Mouse (Mus musculus) olfactory bulb, adult 2 months (tissue): ENCODE results near the gene Hcar1. TPM values are rescaled to one million over a fixed set of nuclear protein-coding genes. Genes with fewer than 3 reads are reported as not detected.

Source experiments
- H3K27ac ChIP-seq: fragments of 200-500 bp; 2 replicates; pipeline ENCODE4 v1.5.1; 2012; ENCODE audit warnings: low read depth, low read length; ENCODE audit not compliant: insufficient read depth
- H3K4me1 ChIP-seq: fragments of 200-500 bp; 2 replicates; pipeline ENCODE4 v1.6.1; 2012; ENCODE audit warnings: low read length; ENCODE audit not compliant: control insufficient read depth, insufficient read depth
- H3K4me3 ChIP-seq: fragments of 200-500 bp; 2 replicates; pipeline ENCODE4 v1.5.1; 2012; ENCODE audit warnings: mild to moderate bottlenecking, low read depth, low read length, moderate library complexity; ENCODE audit not compliant: insufficient read depth
- CTCF ChIP-seq: fragments of 200-500 bp; IDR thresholded peaks from 2 replicates; pipeline ENCODE4 v1.5.1; 2012; ENCODE audit warnings: low read depth, mild to moderate bottlenecking, low read length, moderate library complexity; ENCODE audit not compliant: insufficient read depth
- POLR2A ChIP-seq: fragments of 200-500 bp; IDR thresholded peaks from 2 replicates; pipeline ENCODE4 v1.6.1; 2012; ENCODE audit warnings: mild to moderate bottlenecking, low read depth, low read length, moderate library complexity; ENCODE audit not compliant: insufficient read depth
- WGBS: fragments of 180-500 bp; shearing (Covaris S2); methylation state at CpG from one replicate; pipeline ENCODE4 v1.1.7; 2018; 5-methylcytosine and 5-hydroxymethylcytosine counted together
- polyA plus RNA-seq: library from polyadenylated mRNA; stranded (reverse); fragments of >200 nt; gene quantifications from 2 replicates; pipeline ENCODE4 v1.2.4, GENCODE M21; 2012; ENCODE audit warnings: low replicate concordance; ENCODE audit not compliant: missing spikeins, insufficient read depth, insufficient read length

Hcar1 gene
- polyA plus RNA-seq, 1 experiment, result not detected

DNA sequence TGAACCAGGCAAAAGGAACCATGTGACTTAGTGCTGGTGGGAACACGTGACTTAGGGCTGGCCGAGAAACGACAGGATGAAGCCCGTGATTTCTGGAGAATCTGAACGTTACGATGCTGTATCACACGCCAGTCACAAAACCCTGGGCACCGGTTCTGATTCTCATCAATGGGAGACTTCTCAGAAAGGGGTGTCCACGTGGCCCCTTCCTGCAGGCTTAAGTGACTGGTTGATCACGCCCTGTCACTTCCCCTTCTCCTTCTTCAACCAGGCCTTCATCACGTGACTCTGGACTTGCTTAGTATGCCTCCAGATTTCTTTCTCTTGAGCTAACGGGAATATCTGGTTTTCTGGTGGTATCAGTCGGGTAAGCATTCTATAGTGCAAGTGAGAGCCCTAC, 17.5 kb upstream of the Hcar1 start:
- H3K4me3 ChIP-seq, result no peak overlapping the region
- no peak for TF ChIP-seq CTCF
- TF ChIP-seq POLR2A, result no peak
- no peak overlapping the region for H3K27ac ChIP-seq
- H3K4me1 ChIP-seq, result peaks cover 8% of the 10 kb centered on the region; the same call in 1 of the 2 replicates
- WGBS, result 61% methylated on average over 13 of the region's 13 CpGs

DNA sequence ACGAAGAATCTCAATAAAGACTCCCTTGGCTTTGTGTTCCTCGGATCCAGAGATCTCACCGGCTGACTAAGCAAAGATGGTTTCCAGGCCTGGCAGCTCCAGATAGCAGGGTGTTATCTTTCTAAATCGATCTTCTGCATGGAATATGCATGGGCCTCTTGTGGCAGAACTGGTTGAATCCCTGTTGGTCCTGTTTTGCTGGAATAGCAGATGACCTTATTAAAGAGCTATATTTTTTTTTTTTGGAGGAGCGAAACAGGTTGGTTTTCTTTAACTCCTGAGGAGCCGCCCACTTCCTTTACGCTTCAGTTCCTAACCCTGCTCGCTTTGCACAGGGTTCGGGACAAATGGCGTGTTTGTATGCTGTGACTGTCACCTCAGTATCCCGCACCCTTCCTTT, 16.6 kb upstream of the Hcar1 start:
- no peak overlapping the region for H3K4me3 ChIP-seq
- 88% methylated on average over 11 of the region's 11 CpGs for WGBS
- no peak for TF ChIP-seq POLR2A
- no peak for TF ChIP-seq CTCF
- peaks cover 9% of the 10 kb centered on the region for H3K4me1 ChIP-seq
- no peak overlapping the region for H3K27ac ChIP-seq

DNA sequence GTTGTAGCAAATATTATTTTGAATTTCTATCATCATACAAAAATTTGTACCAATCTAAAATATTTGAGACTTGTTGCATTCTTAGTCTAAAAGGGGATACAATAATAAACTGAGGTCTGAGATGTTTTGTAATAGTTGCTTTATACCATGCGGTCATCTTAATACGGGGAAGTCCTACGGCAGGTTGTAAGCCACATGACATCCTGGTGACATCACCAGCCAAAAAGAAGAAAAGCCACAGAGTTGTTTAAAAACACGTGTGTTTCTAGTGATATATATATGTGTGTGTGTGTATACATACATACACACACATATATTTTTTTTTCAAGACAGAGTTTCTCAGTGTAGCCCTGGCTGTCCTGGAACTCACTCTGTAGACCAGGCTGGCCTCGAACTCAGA, 13.7 kb upstream of the Hcar1 start:
- TF ChIP-seq POLR2A, result no peak
- TF ChIP-seq CTCF, result no peak
- WGBS, result 93% methylated on average over 5 of the region's 5 CpGs
- Histone ChIP-seq H3K4me3 (no peak overlapping the region), H3K27ac (no peak overlapping the region), H3K4me1 (peaks cover 9% of the 10 kb centered on the region)

DNA sequence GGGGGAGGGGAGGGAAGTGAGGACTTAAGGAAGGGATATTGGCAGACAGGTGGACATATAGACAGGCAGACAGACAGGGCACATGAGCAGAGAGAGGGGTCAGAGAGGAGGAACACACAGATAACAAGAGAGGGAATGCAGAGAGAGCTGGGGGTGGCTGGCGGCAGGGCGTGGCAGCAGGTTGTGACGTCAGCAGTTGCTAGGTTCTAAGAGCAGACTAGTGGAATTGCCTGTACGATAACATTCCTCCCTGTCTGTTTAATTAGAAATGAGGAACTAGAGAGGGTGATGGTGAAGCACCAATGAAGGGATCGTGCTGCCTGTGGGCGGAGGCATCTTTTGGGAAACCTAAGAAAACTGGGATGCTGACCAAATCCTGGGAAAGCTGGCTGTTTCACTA, 11.8 kb upstream of the Hcar1 start:
- no peak overlapping the region for H3K4me3 ChIP-seq
- H3K27ac ChIP-seq, result no peak overlapping the region
- WGBS, result 46% methylated on average over 6 of the region's 6 CpGs
- TF ChIP-seq CTCF (no peak), POLR2A (no peak)
- peaks cover 2% of the 10 kb centered on the region; the same call in 1 of the 2 replicates for H3K4me1 ChIP-seq

DNA sequence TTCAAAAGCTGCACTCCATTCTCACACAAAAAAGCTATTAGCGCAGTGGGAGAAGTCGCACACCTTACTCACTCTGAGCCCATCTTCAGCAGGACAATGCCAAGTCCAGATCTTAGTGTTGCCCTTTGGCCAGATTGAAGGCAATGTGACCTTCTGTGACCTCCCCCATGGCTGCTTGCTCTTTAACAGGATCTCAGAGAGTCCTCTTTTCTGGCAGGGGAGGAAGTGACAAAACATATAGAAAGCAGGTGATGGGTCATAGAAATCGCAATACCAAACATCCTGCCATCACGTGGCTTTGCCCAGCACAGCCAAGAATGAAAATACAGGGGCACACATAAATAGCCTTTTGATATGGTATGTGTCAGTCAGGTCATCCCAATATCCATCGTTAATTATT, 11.2 kb upstream of the Hcar1 start:
- Histone ChIP-seq H3K27ac (no peak overlapping the region), H3K4me3 (no peak overlapping the region), H3K4me1 (peaks cover 2% of the 10 kb centered on the region; the same call in 1 of the 2 replicates)
- WGBS, result 82% methylated on average over 5 of the region's 5 CpGs
- TF ChIP-seq POLR2A (no peak), CTCF (no peak)

DNA sequence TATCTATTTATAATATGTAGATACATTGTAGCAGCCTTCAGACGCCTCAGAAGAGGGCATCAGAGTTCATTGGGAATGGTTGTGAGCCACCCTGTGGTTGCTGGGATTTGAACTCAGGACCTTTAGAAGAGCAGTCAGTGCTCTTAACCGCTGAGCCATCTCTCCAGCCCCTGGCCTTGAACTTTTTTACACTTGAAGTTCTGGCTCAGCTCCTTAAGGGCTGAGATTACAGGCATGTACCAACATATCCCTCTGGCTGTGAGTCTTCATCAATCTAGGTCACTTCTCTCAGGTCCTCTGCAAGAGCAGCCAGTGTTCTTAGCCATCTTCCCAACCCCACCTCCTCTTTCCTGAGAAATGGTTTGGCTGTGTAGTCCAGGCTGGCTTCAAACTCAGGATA, 10.5 kb upstream of the Hcar1 start:
- no peak overlapping the region for H3K27ac ChIP-seq
- WGBS, result 76% methylated on average over 2 of the region's 2 CpGs
- H3K4me1 ChIP-seq, result peaks cover 2% of the 10 kb centered on the region; the same call in 1 of the 2 replicates
- TF ChIP-seq POLR2A (no peak), CTCF (no peak)
- H3K4me3 ChIP-seq, result no peak overlapping the region

DNA sequence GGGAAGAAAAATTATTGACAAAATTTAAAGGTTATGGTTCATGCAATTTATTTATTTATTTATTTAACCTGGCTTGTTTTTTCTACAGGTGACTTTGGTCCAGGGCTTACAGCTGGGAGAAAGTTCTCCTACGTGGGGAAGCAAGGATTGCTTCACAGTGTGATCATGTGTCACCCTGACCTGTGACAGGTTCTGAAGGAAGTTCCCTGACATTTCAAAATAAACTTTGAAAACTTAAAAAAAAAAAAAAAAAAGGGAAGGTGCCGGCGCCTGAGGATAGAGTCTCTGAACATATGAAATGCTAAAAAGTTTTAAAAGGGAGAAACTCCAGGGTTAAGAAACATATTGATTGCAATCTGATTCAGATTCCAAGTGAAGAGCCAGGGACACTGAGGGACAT, 6.5 kb upstream of the Hcar1 start:
- WGBS, result 86% methylated on average over 3 of the region's 3 CpGs
- no peak overlapping the region for H3K4me3 ChIP-seq
- TF ChIP-seq CTCF (no peak), POLR2A (no peak)

DNA sequence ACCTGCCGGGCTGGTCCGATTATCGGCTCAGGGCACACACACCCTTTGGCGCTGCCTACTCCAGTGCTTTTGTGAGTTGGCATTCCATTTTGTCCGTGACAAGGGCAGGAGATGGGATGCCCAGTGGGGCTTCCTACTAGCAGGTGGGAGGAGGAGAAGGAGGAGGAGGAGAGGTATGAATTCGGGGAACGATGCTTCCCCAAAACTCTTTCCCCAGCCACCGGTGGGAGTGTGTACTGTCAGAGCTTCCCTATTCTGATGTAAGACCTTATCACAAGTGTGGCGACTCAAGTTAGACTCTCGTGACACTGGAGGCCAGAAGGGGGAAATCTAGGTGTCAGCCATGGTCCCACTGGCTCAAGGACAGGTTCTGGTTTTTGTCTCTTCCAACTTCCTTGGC, 4.5 kb upstream of the Hcar1 start:
- TF ChIP-seq CTCF (no peak), POLR2A (no peak)
- no peaks in the 10 kb centered on the region for H3K4me1 ChIP-seq
- H3K27ac ChIP-seq, result no peak overlapping the region
- 70% methylated on average over 10 of the region's 10 CpGs for WGBS
- H3K4me3 ChIP-seq, result no peak overlapping the region

More for the DNA sequence above, 6.5 kb upstream of the Hcar1 start:
- Histone ChIP-seq H3K4me1 (no peaks in the 10 kb centered on the region), H3K27ac (no peak overlapping the region)

DNA sequence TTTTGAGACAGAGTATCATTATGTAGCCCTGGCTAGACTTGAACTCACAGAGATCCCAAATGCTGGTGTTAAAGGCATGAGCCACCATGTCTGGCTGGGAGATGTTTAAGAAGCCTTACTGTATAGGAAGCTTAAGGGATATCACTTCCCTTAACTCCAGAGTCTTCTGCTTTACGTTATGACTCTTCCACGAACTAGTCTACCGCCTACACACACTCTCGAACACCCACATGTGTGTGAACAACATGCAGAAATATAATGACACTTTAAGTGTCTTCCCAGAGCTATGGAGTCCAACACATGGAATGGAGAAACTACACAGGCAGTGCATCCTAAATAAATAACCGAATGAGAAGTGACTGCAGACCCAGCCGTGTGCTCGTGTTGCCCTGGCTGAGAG, 4.1 kb upstream of the Hcar1 start:
- H3K4me3 ChIP-seq, result no peak overlapping the region
- TF ChIP-seq POLR2A, result no peak
- no peak for TF ChIP-seq CTCF
- no peaks in the 10 kb centered on the region for H3K4me1 ChIP-seq
- no peak overlapping the region for H3K27ac ChIP-seq
- WGBS, result 60% methylated on average over 7 of the region's 7 CpGs

DNA sequence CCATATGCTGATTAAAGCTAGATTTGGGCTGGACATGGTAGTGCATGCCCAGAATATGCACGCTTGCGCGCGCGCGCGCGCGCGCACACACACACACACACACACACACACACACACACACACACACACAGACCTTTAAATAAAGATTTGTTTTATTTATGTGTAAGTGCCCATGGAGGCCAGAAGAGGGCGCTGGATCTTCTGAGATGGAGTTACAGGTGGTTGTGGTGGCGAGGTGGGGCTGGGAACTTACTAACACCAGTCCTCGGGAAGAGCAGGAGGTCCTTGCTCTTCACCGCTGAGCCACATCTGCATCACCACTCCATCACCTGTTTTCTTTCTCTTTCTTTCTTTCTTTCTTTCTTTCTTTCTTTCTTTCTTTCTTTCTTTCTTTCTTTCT, 958 bp upstream of the Hcar1 start:
- no peak overlapping the region for H3K27ac ChIP-seq
- WGBS, result 77% methylated on average over 14 of the region's 14 CpGs
- H3K4me3 ChIP-seq, result no peak overlapping the region
- no peaks in the 10 kb centered on the region for H3K4me1 ChIP-seq
- TF ChIP-seq CTCF (no peak), POLR2A (no peak)
